Mouse (Mus musculus) CH12F3 (cell line): ENCODE measurements around the gene Traf3ip2.

Experiments used
- in situ Hi-C: fragments of 300-500 bp; cut with MboI; formaldehyde crosslinking; loops from 2 replicates; pipeline ENCODE4 v1.14.3; 2020; ENCODE audit warnings: low sequenced_read_pairs

The Traf3ip2 gene

DNA sequence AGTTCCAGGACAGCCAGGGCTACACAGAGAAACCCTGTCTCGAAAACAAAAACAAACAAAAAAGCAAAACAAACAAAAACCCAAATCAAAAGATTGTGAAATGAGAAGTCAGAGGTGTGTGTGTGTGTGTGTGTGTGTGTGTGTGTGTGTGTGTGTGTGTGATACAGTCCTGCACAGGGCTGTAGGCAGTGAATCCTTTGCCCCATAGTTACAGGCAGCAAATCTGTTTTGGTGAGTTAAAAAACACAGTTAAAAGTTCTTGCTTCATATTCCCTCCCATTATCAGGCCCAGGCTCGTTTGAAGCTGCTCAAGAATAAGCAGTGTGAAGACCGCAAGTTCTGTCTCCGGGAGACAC, at the start of gene Traf3ip2:
TSS of gene Traf3ip2 (plus strand) at position 302 of the 356 bp plus-strand sequence.
- in situ Hi-C loops, result no loop called here

DNA sequence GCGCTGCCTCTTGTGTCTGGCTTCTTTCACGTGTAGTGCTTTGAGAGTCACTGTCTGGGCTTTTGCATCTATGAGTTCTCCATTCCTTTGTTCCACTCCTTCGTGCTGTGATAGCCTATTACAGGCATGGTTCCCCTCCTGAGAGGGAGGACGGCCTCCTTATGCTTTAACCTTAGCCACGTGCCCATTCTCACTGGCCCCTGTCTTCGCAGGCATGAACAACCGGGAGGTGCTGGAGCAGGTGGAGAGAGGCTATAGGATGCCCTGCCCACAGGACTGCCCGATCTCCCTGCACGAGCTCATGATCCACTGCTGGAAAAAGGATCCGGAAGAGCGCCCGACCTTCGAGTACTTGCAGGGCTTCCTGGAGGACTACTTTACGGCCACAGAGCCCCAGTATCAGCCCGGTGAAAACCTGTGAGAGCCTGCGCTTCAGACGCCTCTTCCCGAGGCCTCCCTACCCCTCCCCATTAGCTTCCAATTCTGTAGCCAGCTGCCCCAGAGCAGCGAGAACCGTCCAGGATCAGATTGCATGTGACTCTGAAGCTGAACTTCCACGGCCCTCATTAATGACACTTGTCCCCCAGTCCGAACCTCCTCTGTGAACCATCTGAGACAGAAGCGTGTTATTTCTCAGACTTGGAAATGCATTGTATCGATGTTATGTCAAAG, 49.0 kb upstream of the Traf3ip2 start:
- in situ Hi-C loops, result no loop called here

DNA sequence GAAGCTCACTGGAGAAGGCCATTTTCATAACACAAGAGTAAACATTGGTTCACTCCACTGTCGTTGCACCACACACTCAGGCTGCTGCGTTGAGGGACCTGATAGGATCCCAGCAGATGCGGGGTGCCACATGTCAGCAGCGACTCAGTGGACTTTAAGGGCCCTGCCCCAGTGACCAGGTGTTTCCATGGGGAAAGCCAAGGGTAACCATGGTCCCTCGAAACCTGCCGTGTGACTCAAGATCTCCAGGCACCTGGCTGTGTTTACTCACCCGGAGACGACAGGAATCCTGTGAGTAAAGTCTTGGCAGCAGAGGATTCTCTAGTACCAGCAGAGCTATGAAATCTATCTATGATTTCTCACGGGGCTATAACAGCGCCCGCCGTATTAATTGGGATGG, 45.8 kb upstream of the Traf3ip2 start:
- in situ Hi-C loops, result no loop called here

DNA sequence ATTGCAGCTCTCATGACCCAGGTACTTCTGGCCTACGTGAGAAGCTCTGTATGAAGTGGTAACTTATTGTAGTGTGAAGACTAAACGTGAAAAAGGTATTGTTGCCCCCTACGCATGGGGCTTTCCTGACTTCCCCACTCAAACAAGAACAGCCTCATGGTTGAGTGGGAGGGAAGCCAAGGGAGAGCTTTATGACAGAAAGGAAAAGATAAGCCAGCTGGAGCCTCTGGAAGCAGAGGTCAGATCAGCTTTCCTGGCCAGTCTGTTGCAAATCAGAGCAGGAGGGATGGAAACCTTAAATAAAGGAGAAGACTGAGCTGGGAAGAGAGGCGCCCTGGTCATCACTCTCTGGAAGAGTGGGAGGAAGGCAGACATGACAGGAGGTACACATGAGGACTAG, 43.7 kb upstream of the Traf3ip2 start:
- in situ Hi-C loops, result no loop called here

DNA sequence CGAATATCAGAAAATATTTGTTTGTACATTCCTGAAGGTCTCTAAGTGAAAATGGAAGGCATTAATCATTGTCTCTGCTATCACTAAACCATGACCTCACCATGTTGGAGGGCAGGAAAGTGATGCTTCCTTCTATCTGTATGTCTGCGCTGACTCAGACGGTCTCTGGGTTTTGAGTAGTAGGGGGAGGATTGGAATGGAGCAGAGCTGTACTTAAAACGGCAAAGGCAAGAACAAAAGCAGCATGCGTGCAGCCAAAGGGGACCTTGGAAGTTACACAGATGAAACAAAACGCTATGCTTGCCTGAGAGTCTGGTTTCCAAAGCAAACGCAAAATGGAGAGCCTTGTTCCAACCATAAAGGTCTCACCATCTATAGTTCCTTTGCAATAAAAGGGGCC, 41.7 kb upstream of the Traf3ip2 start:
- in situ Hi-C loops, result no loop called here

DNA sequence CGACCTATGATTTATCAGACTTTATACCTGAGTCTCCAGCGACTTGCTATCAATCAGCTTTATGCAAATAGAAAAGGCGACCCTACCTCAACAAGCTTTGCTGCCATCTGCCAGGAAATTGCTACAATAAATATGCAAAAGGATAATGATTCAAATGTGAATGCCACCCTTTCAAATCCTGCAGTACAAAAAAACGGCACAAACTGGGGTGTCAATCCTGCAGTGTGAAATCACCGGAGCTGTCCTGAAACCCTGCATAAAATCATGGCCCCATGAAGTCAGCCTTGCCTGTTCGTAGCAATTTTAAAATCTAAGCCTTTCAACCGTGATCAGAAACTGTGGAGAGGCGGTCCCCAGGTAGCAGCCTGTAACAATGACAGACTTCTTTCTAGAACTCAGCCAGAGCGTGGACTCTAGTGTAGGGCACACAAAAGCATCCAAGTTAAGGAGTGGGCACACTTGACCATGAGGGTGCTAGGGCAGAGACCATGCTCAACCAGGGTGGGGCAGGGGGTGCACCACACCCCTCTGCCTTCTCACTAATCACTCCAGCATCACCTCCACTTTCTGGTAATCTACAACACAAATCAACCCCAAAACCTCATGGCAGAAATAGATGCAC, 40.6 kb upstream of the Traf3ip2 start:
- in situ Hi-C loops, result no loop called here

DNA sequence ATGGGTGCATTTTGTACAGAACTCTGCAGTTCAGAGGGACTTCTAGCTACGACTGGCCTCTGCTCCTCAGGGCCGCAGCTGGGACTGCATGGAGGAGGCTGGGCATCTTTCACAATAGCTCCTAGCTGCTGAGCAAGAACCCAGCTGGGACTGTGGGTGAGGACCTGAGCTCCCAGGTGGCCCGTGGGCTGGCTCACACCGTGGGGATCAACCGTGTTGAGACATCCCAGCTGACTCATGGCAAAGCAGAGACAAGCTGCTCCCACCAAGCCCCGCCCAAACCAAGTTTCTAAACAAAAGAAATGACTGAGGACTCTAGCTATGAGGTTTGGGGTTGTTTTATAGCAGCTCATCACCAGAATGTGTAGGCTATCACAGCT, 40.1 kb upstream of the Traf3ip2 start:
- in situ Hi-C loops, result no loop called here

DNA sequence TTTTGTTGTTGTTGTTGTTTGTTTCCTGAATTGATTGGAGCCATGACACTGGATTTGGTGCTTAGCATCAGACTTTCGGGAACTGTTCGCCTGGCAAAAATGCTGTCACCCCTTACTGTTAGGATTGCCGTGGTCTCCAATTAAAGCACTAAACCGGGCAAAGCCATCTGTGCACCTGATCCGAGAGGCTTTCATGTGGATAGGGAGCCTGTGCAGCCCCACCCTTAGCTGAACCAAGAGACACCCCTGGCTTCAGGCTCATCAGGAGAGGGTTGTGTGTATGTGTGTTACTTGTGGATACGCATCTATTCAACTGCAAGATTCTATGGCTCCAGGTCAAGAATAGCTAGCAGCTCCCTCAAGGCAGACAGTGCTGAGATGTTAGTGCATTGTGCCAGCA, 36.3 kb upstream of the Traf3ip2 start:
- in situ Hi-C loops, result no loop called here

DNA sequence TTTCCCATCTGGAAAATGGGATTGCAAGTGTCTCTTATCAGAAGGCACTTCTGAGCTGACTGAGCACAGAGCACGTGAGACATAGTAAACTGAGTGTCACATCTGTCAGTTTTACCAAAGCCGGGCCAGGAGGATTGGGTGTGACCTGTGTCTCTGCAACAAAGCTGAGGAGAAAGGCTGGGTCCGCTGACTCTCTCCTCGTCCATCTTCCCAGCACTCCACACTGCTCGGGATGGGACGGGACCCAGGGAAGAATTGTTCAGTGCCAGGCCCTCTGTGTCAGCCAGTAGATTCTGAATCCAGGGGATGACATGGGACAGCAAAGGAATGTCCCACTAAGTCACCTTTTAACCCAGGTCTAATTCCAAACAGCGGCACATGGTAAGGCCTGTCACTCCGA, 32.3 kb upstream of the Traf3ip2 start:
- in situ Hi-C loops, result no loop called here

DNA sequence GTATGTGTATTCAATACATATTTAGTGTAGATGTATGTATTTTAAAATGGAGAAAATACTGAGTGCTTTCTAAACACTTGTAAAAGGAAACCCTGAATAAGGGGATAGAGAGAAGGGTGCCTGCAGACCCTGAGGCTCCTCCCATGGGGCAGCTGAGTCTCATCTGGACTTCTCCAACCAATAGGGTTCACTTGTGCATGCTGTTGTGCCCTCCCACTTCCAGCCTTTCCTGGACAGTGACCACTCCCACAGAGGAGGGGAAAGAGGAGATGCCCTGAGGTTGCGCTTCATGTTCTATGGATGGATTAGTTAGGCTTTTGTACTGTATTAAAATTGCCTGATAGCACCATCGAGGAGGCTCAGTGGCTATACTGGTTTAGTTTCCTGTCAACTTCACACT, 30.3 kb upstream of the Traf3ip2 start:
- in situ Hi-C loops, result no loop called here

DNA sequence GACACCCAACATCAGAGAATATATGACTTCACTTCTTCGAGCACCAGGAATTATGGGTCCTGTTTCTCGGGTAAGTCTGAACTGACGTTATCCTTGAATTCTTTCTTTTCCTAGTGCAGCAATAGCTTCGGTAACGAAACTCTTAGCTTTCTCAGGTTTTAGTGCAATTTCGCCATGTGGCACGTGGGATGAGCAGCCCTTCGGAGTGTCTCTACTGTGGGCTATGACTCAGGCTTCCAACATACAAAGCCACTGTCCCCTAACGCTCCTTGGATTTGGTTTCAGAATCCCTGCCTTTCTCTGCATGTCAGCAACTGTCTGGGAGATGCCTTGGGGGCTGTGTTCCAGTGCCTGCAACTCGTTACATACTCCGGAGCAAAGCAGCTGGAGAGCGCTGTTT, 29.0 kb upstream of the Traf3ip2 start:
- in situ Hi-C loops, result no loop called here

DNA sequence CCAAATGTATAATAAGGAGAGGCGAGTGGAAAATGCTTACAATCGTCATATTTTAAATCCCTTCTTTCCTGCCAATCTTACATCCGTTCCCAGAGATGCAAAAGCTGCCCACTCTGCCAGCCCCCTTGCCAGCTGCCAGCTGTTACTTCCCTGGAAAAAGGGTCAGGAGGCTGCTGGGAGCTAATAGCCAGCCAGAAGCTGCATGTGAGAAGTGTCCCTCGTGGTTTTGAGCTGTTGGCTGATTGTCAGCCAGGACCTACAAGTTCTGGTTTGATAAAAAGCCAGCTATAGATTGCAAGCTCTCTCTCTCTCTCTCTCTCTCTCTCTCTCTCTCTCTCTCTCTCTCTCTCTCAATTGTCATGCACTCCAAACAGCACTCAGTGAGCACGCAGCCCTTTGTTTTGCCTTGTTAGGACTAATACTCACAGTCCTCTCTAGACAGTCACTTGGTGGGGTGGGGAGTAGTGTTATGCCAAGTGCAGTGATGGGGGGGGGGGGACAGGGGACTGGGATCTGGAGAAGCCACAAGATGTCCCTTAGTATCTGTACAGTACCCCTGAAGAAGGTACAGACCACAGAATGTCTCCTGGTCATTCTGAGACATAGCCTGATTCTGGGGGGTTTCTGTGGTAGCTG, 25.3 kb upstream of the Traf3ip2 start:
- in situ Hi-C loops, result no loop called here

DNA sequence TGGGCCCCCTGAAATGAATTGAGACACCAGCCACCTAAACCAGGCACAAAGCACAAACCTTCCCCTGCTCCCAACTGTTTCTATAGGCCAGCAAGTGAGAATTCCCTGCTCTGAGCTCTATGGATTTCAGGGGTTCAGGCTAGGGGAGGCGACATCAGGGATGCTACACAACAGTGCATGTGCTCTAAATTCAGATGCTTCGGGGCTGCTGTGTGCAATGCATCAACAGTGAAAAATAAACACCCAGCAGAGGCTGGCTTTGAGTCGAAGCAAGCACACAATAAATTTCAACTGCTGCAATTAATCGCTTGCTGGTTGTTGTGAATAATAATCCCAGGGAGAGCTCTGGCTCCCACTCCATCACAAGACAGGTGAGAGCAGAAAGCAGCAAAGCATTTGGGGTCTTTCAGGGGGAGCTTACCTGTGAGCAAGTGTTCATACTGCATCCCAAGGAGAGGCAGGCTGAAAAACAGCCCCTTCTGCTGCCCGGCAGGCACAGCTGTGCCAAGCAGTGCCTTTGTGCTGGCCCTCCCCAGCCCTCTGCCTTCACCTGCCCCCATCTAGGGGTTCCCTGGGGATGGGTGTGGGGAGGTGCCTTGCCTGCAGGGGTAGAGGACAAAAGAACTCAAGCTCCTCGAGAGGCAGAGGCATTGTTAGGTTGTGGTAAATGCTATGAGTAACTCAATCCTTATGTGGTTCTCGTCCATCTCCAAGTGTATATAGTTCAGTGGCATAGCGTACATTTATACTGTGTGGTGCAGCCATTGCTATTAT, 24.6 kb upstream of the Traf3ip2 start:
- in situ Hi-C loops, result no loop called here

DNA sequence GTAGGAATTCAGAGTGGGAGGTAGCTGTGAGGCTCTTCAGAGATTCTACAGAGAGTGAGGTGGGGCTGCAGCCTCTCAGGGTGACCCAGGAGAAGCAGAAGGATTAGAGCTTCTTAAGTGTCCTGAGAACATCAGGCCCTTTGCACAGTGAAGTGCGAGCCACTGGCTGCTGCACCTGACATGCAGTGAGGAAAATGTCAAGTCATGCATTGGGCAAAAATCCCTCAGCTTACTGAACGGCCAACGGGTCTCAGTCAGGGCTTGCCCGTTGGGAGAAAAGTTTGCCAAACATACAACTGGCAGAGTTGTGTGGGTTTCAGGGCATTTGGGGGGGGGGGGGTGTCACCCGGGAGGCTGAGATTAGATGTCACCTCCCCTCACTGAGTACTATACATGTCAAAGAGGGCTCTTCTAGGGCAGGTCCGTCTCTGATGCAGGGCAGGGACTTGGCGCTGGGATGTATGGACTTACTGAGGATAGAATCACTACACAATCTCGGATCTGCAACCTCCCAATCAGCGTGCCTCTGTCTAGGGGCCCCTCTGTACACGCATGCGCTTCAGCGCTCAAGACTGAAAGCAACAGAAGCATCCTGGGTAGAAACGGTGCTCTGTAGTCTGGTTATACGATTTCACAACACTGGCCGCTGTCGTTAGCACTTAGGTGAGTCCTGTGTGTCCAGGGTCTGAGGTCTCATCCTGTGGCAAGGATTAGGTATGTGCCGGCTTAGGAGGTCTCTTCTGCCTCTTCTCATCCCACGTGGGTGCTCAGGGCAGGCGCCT, 22.8 kb upstream of the Traf3ip2 start:
- in situ Hi-C loops, result no loop called here

DNA sequence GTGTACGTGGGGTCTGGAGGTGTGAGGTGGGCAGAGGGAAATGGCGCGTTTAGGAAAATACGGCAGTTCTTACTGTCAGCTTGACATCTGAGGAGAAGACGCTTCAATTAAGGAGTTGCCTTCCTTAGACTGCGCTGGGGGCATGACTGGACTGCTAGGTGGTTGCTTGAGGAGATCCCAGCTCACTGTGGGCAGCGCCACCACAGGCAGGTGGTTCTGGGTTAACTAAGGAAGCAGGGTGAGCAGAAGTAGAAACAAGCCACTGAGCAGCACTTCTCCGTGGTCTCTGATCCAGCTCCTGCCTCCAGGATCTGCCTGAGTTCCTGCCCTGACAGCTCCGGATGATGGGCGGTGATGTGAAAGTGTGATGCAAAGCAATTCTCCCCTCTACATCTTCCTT, 22.1 kb upstream of the Traf3ip2 start:
- in situ Hi-C loops, result no loop called here

DNA sequence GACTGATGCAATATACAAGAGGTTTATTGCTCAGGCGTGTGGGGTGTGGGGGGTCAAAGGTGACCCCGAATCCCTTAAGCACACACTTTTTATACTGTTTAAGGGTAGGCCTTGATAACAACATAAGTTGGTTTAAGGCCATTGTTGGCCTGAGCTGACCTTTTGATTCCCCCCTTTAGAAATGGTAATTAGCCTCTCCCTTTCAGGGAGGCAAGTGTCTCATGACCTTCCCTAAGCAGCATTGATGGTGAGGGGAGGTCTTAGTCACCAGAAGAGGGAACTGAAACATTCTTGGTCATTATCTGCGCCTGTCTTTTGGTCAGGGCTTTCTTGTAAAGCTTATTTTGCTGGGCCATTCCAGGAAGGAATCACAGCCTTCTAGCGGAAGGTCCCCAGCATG, 20.2 kb upstream of the Traf3ip2 start:
- in situ Hi-C loops, result no loop called here

DNA sequence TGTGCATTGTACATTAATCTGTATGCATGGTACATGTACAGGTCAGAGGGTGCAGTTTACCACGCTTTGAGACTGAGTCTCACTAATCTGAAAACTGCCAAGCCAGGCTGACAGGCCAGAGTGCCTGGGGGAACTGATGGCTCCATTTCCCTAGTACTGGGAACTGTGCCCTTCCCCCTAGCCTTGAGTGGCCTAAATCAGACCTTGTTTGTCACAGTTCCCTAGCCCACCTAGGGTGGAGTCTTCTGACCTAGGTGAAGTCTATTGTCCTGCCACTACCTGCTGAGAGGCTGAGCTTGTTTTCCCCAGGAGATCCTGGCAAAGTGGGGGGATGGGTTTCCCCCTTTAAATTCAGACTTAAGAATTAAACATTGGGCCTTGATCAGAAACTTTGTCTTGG, 18.0 kb upstream of the Traf3ip2 start:
- in situ Hi-C loops, result no loop called here

DNA sequence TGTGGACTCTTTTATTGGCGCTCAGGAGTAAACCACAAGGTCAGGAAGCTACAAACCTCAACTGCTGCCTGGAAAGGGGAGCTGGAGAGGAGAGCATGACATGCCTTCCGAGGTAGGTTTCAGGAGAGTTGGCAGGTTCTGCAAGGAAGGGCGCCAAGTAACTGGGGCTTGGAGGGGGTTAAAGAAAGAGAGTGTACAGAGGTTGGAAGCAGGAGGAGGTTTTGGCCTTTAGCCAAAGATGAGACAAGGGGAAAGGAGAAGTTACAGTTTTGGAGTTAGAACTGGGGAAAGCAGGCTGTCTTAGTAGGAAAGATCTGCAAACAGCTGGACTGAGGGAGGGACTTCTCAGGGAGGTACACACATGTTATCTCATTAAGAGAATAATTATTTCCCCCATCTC, 16.9 kb upstream of the Traf3ip2 start:
- in situ Hi-C loops, result no loop called here

DNA sequence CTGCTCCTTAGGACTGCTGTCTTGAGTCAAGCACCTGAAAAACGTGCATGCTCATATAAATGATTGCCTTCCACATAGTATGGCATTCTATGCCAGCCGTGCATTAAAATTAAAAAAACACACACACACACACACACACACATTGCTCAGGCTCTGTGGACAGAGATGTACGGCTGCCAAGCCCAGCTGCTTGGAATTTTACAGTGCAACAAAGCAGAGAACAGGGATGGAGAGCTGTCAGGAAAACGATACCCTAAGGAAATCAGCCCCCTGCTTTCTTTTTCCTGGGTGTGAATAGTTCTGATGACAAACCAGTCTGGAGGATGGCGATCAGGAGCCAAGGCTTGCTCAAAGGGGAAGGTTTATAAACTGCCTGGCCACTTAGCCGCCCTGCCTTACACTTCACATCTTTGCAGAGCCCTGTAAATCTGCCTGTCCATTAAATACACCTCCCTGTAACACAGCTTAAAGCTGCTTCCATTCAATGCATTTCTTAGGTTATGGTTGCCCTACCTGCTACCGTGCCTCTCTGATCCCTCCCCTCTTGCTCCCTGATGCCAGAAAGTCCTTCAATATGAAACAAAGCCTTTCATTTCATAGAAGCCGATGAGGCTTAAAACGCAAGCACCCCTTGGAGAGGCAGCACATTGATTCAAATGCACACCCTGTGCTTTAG, 15.5 kb upstream of the Traf3ip2 start:
- in situ Hi-C loops, result no loop called here

DNA sequence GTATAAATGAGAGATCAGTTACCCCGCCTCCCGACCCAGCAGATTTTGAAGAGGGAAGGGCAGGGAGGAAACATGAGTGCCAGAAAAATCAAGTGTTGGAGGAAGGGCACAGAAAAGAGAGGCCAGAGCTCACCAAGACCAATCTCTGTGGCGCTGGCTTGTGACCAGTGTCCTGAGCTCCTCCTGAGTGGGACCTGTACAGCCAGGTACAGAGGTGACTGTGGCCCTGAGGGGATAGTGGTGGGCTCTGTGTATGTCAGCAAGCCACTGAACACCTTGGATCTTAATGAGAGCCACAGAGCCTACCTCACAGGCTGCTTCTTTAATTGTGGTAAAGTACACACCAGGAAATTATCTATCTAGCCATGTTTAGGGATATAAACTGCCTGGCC, 14.9 kb upstream of the Traf3ip2 start:
- in situ Hi-C loops, result no loop called here

DNA sequence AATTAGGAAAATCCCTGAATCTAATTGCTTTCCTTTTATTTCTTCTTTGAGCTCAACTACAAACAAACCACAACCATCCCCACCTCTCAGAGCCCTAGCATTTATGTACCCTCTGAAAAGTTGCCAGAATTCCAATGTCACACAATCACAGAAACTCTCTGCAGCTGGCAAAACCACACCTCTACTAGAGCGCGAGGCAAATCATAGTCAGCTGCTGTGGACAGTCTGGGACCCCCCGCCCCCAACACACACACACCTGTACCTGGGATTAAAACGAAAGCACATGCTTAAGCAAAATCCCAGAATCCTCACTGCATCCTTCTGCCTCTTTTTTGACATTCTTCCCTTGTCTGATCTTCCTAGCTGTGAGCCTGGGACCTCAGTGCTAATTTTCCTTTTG, 13.1 kb upstream of the Traf3ip2 start:
- in situ Hi-C loops, result no loop called here
